Mouse (Mus musculus) heart, postnatal 25 days (tissue): Measurements from ENCODE around the gene Ccdc92. TPM values are rescaled to one million over a fixed set of nuclear protein-coding genes. Genes with fewer than 3 reads are reported as not detected.

ENCODE experiments used
- DNase-seq: peaks from one replicate; pipeline ENCODE4 v3.0.0; 2022; ENCODE audit warnings: low spot score
- intact Hi-C: fragments of 180-260 bp; cut with DNase I; formaldehyde crosslinking; loops from one replicate; pipeline ENCODE4 v1.15.1; 2025
- total RNA-seq, 2 experiments: library from RNA; stranded (reverse); gene quantifications; 2 replicates each; pipeline ENCODE4 v1.2.3; 2021

The Ccdc92 gene
- total RNA-seq, 2 experiments from 2014 or later = 0.98 to 1.1 TPM

DNA sequence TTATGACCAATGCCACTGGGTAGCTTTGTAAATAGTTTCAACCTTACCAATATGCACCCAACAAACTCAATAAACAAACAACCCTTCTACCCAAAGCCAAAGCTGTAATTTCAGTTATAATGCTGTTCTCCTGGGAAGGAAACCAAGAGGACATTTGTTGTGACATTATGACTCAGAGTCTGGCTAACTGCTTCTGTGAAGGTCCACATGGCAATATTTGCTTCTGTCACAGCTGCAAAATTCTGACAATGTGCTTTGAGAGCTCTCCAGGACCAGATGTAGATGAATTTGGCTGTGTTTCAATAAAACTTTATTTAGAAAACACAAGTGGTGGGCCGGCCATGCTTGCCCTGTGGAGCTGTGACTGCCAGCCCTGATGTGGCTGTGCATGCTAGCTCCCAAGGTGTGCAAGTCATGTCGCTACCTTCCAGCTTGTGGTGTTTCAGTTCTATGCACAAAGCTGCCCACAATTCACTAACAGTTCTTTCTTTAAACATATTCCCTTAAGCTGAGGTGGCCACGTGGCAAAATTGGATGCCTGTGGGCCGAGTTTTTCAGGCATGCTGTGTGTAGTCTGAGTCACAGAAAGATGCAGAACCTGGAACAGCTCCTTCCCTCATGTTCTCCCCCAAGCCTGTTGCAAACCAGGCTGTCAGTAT, 52.4 kb downstream of the Ccdc92 start:
- intact Hi-C loops = no loop called here
- DNase-seq = no peak

DNA sequence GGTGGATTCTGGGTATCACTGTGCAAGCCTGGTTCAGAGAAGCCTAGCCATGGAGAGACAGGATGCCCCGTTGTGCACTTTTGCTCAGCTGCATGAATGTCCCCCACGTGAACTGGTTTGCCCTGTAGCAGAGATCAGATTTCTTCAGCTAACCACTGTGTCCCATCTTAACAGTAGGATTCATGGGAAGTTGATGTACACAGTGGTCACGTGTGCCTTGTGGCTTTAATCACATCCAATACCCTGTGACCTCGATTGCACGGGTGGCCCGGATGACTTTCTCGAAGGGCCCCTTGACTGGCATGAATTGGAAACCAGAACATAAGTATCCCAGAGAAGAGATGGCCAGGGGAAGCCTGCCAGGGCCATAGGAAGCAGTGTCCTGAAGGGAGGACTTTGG, 70.1 kb downstream of the Ccdc92 start:
- DNase-seq = no peak
- intact Hi-C loops = no loop called here

DNA sequence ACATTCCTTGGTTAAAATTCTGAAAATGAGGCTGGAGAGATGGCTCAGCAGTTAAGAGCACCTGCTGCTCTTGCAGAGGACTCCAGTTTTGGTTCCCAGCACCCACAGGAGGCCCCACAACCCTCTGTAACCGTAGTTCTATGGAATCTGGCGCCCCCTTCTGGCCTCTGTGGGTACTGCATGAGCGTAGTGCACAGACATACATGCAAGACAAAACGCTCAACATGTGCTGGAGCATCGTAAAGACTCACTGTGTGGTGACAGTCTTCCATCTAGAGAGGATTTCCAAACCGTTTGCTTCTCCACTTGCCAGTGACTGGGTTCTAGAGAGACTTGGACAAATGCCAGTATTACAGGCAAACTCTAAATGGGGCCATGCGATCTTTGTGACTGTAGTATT, 76.6 kb downstream of the Ccdc92 start:
- DNase-seq = no peak

More for the DNA sequence above, 76.6 kb downstream of the Ccdc92 start:
- intact Hi-C loops = no loop called here

Other genes with a start within 250 kb of the Ccdc92 start
- 10 to 100 TPM; 52.2 to 52.3 TPM for gene Atp6v0a2, start 233.8 kb downstream of the Ccdc92 start, total RNA-seq
- under 1 TPM; 0.03 to 0.06 TPM for gene Dnah10, start 137.3 kb downstream of the Ccdc92 start, total RNA-seq
- 10 to 100 TPM; 39.2 to 46.1 TPM for gene Zfp664, start 267 bp upstream of the Ccdc92 start, total RNA-seq
- under 1 TPM; 0.26 to 0.31 TPM for gene Rflna, start 140.8 kb upstream of the Ccdc92 start, total RNA-seq